Mouse (Mus musculus) lung, adult 18-20 months (tissue): Measurements from ENCODE around the gene Tmem143.
A peak's percentile ranks its signal among the peaks of the same experiment; 100 is the strongest.
"Not testable (repeated sequence)": the region's sequence is repeated elsewhere in the genome, so short reads cannot be mapped to it uniquely, and the experiment has no call there.

Experiments
- DNase-seq, 2 experiments: peaks; one replicate each; pipeline ENCODE4 v3.0.0; 2022; ENCODE audit warnings: mixed read lengths in 2 of 2

Gene Tmem143

GRCm38 (mm10) chr7:45896517-45897257, at the start of gene Tmem143, which contains the start of gene Syngr4:
TSS of gene Tmem143 (plus strand) at chr7:45896941.
TSS of gene Syngr4 (minus strand) at chr7:45896714.
- DNase-seq, result peak; percentile 98

- DNase-seq, result no peak
Measured at GRCm38 (mm10) chr7:45848447-45849027, 48.2 kb upstream of the Tmem143 start.

GRCm38 (mm10) chr7:45850661-45851060, 46.1 kb upstream of the Tmem143 start:
- DNase-seq, result no peak

GRCm38 (mm10) chr7:45853089-45853488, 43.7 kb upstream of the Tmem143 start:
- DNase-seq, result no peak

- peak in 1 of 2 experiments; percentile 48 for DNase-seq
Measured at GRCm38 (mm10) chr7:45856950-45857901, 39.5 kb upstream of the Tmem143 start.

- peak; percentile 32 to 56 for DNase-seq
Measured at GRCm38 (mm10) chr7:45859008-45859407, 37.7 kb upstream of the Tmem143 start.

GRCm38 (mm10) chr7:45862804-45863203, 33.9 kb upstream of the Tmem143 start:
- no peak for DNase-seq

GRCm38 (mm10) chr7:45864435-45864834, 32.3 kb upstream of the Tmem143 start:
- DNase-seq, result no peak

GRCm38 (mm10) chr7:45865925-45866910, 30.5 kb upstream of the Tmem143 start:
- peak; percentile 89 to 93 for DNase-seq

- no peak for DNase-seq
Measured at GRCm38 (mm10) chr7:45867871-45868270, 28.9 kb upstream of the Tmem143 start.

- no peak for DNase-seq
Measured at GRCm38 (mm10) chr7:45869107-45869670, 27.6 kb upstream of the Tmem143 start.

GRCm38 (mm10) chr7:45869787-45870186, 27.0 kb upstream of the Tmem143 start:
- peak in 1 of 2 experiments; percentile 13 for DNase-seq

- DNase-seq, result no peak
Measured at GRCm38 (mm10) chr7:45870282-45871058, 26.3 kb upstream of the Tmem143 start.

- peak; percentile 89 to 91 for DNase-seq
Measured at GRCm38 (mm10) chr7:45872624-45873023, 24.1 kb upstream of the Tmem143 start, which contains the start of gene Kdelr1. TSS of gene Kdelr1 (plus strand) at chr7:45872772.

GRCm38 (mm10) chr7:45873061-45873947, 23.4 kb upstream of the Tmem143 start:
- DNase-seq, result peak; percentile 66 to 70

GRCm38 (mm10) chr7:45876895-45877294, 19.8 kb upstream of the Tmem143 start:
- no peak for DNase-seq

GRCm38 (mm10) chr7:45878278-45878677, 18.5 kb upstream of the Tmem143 start, which contains the start of gene Grin2d:
TSS of gene Grin2d (minus strand) at chr7:45878378.
- not testable (repeated sequence) for DNase-seq

GRCm38 (mm10) chr7:45880531-45880930, 16.2 kb upstream of the Tmem143 start:
- DNase-seq, result no peak

GRCm38 (mm10) chr7:45881011-45881410, 15.7 kb upstream of the Tmem143 start:
- DNase-seq, result no peak
